Mouse (Mus musculus) erythroblast, embryonic 14.5 days (primary cell): Measurements from ENCODE around the gene Ryr2. TPM values are rescaled to one million over a fixed set of nuclear protein-coding genes. Genes with fewer than 3 reads are reported as not detected.

Source experiments
- H3K27me3 ChIP-seq: 2 replicates; pipeline ENCODE4 v1.6.1; 2012; ENCODE audit warnings: inconsistent platforms; ENCODE audit not compliant: control insufficient read depth
- H3K36me3 ChIP-seq: 2 replicates; pipeline ENCODE4 v1.6.1; 2012; ENCODE audit warnings: mild to moderate bottlenecking, inconsistent platforms; ENCODE audit not compliant: control insufficient read depth
- H3K4me1 ChIP-seq: 2 replicates; pipeline ENCODE4 v1.6.1; 2012; ENCODE audit warnings: inconsistent platforms; ENCODE audit not compliant: control insufficient read depth
- H3K4me3 ChIP-seq: replicated peaks from 2 replicates; pipeline ENCODE3; 2012; ENCODE audit warnings: moderate library complexity, mild to moderate bottlenecking, inconsistent platforms
- H3K9me3 ChIP-seq: 2 replicates; pipeline ENCODE4 v1.6.1; 2012; ENCODE audit warnings: low read length, inconsistent platforms, mixed read lengths; ENCODE audit not compliant: control insufficient read depth
- GATA1 ChIP-seq: IDR thresholded peaks from 2 replicates; pipeline ENCODE4 v1.6.1; 2012; ENCODE audit warnings: low read length, inconsistent platforms, mixed read lengths
- TAL1 ChIP-seq: IDR thresholded peaks from 3 replicates; pipeline ENCODE4 v1.6.1; 2012; ENCODE audit warnings: low read length, inconsistent platforms, mixed read lengths
- polyA plus RNA-seq: library from polyadenylated mRNA; stranded (reverse); fragments of >175 nt; gene quantifications from 2 replicates; pipeline ENCODE4 v1.2.3, GENCODE M21; 2012

Gene Ryr2
- polyA plus RNA-seq, 1 experiment = not detected

DNA sequence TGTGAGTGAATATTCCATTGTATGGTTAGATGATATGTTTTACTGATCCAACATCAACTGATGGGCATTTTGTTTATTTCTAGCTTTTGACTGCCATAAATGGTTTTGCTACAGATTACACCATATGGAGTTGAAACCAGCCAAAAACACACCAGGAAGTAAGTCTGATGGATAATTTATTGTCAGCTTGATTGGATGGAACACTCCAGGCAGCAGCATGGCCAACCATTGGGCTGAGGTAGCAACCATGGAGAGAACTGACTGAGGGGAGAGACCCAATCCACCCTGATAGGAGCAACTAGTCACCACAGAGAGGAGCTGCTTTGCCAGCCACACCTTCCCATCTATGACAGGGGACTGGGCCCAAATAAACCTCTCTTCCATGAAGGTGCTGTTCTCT is 19.4 kb upstream of the Ryr2 start:
- H3K36me3 ChIP-seq = no peaks in the 10 kb centered on the region
- TF ChIP-seq TAL1 (no peak), GATA1 (no peak)
- no peak overlapping the region for H3K4me3 ChIP-seq
- H3K4me1 ChIP-seq = peaks cover 16% of the 10 kb centered on the region
- no peaks in the 10 kb centered on the region for H3K9me3 ChIP-seq
- no peaks in the 10 kb centered on the region for H3K27me3 ChIP-seq

DNA sequence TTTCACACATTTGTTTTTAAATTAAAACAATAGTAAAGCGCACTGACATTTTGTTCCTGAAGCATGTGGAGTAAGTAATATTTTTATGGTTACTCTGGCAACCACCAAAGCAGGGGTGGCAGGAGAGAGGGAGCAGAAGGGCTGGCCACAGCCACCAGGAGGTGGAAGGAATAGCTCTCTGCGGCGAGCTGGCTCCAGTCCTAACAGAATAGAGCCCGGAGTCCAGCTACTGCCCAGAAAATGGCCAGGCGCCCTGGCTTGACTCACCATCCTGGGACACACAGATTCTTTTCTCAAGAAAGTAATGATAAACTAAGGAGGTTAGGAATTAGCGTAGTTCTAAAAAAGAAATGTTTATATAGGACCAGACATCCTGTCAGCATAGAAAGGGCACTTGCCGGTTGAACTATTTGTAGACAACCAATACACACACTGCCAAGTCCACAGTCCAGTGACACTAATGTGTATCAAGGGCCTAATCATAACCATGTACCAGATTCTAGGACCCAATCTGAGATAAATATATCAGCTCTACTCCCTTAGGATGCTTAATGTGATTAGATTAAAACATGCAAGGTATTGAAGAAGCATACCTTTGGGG is 18.3 kb upstream of the Ryr2 start:
- TF ChIP-seq TAL1 (no peak), GATA1 (no peak)
- Histone ChIP-seq H3K9me3 (no peaks in the 10 kb centered on the region), H3K27me3 (no peaks in the 10 kb centered on the region), H3K4me1 (peaks cover 6% of the 10 kb centered on the region), H3K4me3 (no peak overlapping the region), H3K36me3 (no peaks in the 10 kb centered on the region)

DNA sequence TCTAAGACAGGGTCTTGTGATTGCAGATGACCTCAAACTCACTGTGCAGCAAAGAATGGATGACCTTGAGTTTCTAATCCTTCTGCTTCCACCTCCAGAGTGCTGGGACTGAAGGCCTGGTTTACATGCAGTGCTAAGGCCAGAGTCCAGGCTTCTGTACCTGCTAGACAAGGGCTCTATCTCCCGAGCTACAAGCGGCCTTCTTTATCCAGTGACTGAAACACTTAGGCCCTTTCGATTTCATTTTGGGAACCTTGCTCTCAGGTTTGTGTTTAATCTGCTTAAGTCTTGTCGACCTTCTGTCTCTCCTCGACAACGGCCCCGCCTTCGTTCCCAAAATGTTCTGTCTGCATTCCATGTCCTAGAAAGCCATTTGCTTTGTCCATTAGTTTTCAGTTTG is 8.8 kb upstream of the Ryr2 start:
- Histone ChIP-seq H3K27me3 (no peaks in the 10 kb centered on the region; the same call in 1 of the 2 replicates), H3K4me1 (no peaks in the 10 kb centered on the region), H3K4me3 (no peak overlapping the region), H3K9me3 (no peaks in the 10 kb centered on the region), H3K36me3 (no peaks in the 10 kb centered on the region)
- no peak for TF ChIP-seq TAL1
- no peak for TF ChIP-seq GATA1

DNA sequence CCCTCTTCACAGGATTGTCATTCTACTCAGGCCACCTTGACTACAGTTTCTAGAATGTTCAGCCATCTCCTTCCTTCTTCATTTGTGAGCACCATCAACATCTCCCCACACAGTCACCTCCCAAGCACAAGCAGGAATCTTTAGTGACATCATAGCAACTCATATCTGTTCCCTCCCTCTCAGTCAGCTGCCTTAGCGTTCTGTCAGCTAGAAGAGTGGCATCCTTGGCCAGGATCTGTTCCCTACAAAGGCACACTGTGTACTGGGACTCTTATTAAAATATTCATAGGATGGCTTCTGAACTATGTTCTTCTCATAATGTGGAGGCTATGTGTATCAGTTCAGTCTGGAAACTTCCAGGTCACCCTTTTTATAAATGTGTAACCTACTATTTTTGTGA is 8.1 kb upstream of the Ryr2 start:
- no peak for TF ChIP-seq TAL1
- no peak for TF ChIP-seq GATA1
- Histone ChIP-seq H3K27me3 (no peaks in the 10 kb centered on the region; the same call in 1 of the 2 replicates), H3K9me3 (no peaks in the 10 kb centered on the region), H3K4me1 (no peaks in the 10 kb centered on the region), H3K36me3 (no peaks in the 10 kb centered on the region), H3K4me3 (no peak overlapping the region)

DNA sequence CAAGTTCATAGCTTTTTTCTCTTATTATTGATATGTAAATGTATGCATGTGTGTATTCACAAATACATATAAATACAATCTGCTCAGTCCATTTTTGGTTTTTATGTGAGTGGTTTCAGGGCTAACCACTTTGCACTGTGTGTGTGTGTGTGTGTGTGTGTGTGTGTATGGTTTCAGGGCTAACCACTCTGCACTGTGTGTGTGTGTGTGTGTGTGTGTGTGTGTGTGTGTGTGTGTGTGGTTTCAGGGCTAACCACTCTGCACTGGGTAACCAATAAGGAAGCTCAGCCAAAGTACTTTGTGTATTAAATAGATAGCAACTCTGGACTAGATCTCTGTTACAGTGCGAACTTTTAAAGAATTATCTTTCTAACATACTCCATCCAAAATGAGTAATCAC is 2.2 kb upstream of the Ryr2 start:
- H3K9me3 ChIP-seq = 0 out of 2 replicates have a peak, but pooled peaks cover 2% of the 10 kb centered on the region
- H3K4me3 ChIP-seq = no peak overlapping the region
- no peaks in the 10 kb centered on the region for H3K4me1 ChIP-seq
- peaks cover 52% of the 10 kb centered on the region for H3K27me3 ChIP-seq
- no peak for TF ChIP-seq GATA1
- H3K36me3 ChIP-seq = no peaks in the 10 kb centered on the region

DNA sequence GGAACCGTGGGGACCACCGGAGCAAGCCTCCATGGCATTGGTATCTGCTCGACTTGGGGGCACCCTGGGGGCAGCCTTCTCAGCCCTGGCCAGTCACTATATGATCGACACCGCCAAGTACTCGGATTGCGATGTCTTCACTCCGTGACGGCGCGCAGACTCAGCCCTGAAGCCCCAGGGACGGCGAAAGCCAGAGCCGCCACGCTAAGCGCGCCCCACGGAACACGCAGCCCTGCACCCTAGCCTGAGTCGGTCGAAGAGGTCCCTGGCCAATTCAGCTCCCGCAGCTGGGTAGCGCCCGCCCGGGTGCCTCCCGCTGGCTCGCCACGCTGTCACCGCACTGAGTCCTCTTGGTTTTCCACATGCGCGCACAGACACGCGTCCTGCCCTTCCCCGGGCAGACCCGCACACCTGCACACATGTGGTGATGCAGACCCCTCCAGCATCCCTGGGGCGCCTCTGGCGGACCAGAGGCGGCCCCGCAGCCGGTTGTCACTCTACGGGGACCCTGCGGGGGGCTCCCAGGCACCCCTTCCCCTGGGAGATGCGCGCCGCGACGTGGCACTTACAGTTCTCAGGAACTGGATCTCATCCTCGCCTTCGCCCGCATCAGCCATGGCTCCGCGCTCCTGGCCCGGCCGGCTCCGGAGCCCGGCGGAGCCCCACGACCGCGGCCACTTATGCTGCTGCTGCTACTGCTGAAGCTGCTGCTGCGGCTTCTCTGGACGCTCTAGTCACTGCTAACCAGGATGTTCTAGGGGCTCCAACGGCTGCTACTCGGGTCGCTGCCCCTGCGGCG is 716 bp downstream of the Ryr2 start:
- no peak overlapping the region for H3K4me3 ChIP-seq
- no peaks in the 10 kb centered on the region for H3K4me1 ChIP-seq

DNA sequence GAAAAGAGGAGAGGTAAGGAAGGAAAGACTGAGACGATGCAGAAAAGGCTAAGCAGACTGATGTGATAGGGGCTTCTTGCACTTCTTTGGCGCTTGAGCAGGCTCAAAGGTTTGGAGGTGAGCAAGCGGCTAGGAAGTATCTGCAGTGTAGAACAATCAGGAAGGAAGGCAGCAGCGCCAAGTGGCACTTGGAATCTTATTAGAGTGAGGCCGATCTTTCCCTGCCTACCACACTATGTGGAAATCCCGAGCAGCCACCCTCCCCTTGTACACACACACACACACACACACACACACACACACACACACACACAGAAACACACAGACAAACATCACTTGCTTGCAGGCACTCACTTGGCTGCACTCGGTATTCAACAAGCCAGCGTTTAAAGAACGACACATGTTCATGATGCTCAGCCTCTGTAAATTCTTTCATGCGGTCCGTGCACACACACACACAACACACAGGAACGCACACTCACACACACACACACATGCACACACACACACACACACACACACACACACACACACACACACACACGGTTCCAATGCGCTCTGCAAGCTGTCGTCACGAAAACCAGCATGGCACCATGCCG is 1.4 kb downstream of the Ryr2 start:
- TF ChIP-seq GATA1 (no peak), TAL1 (no peak)
- peaks cover 3% of the 10 kb centered on the region for H3K4me1 ChIP-seq
- no peak overlapping the region for H3K4me3 ChIP-seq
- H3K27me3 ChIP-seq = peaks cover 66% of the 10 kb centered on the region
- H3K36me3 ChIP-seq = no peaks in the 10 kb centered on the region
- 0 out of 2 replicates have a peak, but pooled peaks cover 2% of the 10 kb centered on the region for H3K9me3 ChIP-seq

More for the DNA sequence above, 716 bp downstream of the Ryr2 start:
- Histone ChIP-seq H3K9me3 (0 out of 2 replicates have a peak, but pooled peaks cover 2% of the 10 kb centered on the region), H3K36me3 (no peaks in the 10 kb centered on the region), H3K27me3 (peaks cover 64% of the 10 kb centered on the region)
- TF ChIP-seq GATA1 (no peak), TAL1 (no peak)

DNA sequence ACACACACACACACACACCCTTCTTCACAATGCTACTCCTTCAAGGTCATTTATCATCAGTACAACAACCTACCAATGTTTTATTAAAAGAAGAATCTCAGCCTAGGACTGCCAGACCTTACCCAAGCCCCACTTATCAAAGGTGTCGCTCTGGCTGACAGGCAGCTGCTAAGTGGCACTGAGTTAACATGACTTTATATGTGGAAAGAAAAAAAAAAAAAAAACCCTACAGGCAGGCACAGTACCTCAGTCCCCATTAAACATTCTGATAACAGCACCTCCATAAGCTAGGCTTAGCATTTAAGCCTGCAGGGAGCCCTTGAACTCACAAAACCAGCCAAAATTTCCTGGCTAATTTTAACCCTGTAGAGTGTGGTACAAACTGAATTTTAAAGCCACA is 2.4 kb downstream of the Ryr2 start:
- Histone ChIP-seq H3K9me3 (0 out of 2 replicates have a peak, but pooled peaks cover 2% of the 10 kb centered on the region), H3K4me3 (no peak overlapping the region), H3K4me1 (peaks cover 11% of the 10 kb centered on the region), H3K36me3 (no peaks in the 10 kb centered on the region), H3K27me3 (peaks cover 63% of the 10 kb centered on the region)
- TF ChIP-seq GATA1 (no peak), TAL1 (no peak)

DNA sequence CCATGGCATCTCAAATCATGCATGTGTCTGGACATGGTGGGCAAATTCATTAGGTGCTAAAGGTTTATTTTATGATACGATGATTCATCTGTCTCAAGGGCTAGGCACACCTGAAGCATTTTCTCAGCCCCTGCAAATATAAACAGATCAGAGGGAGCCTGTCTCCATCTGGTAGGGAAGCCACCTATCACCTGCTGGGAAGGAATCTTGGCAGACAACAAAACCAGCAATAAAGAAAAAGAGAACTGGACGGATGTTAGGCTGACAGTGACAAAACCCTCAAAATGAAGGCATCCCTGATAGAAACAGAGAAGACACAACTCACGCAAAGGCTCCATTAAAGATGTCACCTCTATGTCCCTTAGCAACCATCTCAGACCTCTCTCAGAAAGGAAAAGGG is 3.7 kb downstream of the Ryr2 start:
- H3K4me3 ChIP-seq = no peak overlapping the region
- H3K27me3 ChIP-seq = peaks cover 53% of the 10 kb centered on the region
- TF ChIP-seq TAL1 (no peak), GATA1 (no peak)
- 0 out of 2 replicates have a peak, but pooled peaks cover 2% of the 10 kb centered on the region for H3K9me3 ChIP-seq
- H3K36me3 ChIP-seq = no peaks in the 10 kb centered on the region
- H3K4me1 ChIP-seq = peaks cover 24% of the 10 kb centered on the region

DNA sequence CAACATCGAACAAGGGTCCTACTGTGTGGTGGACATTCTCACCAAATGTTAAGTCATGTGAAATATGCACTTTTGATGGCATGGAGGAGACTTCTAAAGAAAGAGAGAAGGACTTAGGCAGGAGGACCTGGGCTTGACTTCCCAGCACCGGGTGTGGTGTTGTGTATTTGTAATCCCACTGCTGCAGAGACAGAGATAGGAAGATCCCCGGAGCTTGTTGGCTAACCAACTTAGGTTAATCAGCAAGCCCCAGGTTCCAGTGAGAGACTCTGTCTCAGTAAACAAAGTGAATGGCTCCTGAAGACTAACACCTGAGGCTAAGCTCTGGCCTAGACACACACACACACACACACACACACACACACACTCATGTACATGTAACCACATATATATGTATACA is 7.3 kb downstream of the Ryr2 start:
- H3K36me3 ChIP-seq = no peaks in the 10 kb centered on the region
- TF ChIP-seq GATA1 (no peak), TAL1 (no peak)
- H3K4me1 ChIP-seq = peaks cover 31% of the 10 kb centered on the region
- H3K9me3 ChIP-seq = no peaks in the 10 kb centered on the region
- H3K4me3 ChIP-seq = no peak overlapping the region
- H3K27me3 ChIP-seq = peaks cover 17% of the 10 kb centered on the region
